Comparison of ENCODE assay signal across 21 mouse cellular contexts in genomic region chr9:66194003-66194402, GRCm38 (mm10). TPM values are rescaled to one million over a fixed set of nuclear protein-coding genes. Genes with fewer than 3 reads are reported as not detected.
DNase-seq lines count a peak whose midpoint lies in the region; ATAC-seq and TF ChIP-seq lines count a peak whose summit lies in the region.
"Had no signal": no experiment of that assay in that cellular context is flagged by ENCODE, and none has a peak within 500 bp of the region (broad histone marks: within the 10 kb centered on the region; RNA-seq: fewer than 3 reads in every experiment).

No protein-coding gene starts in this region.

- intact Hi-C loops in left cerebral cortex, postnatal 4 days (cut with DNase I): no loop called here

- H3K9ac ChIP-seq in liver, embryonic 14.5 days (replicated peaks): peak overlapping the region; percentile 34
- no peak overlapping the region for H3K9ac ChIP-seq in lung, postnatal 0 days (replicated peaks; ENCODE audit: low read depth)
- H3K9ac ChIP-seq: heart, embryonic 13.5 days; hindbrain, embryonic 13.5 days; midbrain, embryonic 12.5 days; neural tube, embryonic 12.5 days had no signal

- H3K9me3 ChIP-seq in liver, embryonic 14.5 days (ENCODE audit: control insufficient read depth, low read length): no peaks in the 10 kb centered on the region
- no peaks in the 10 kb centered on the region for H3K9me3 ChIP-seq in lung, postnatal 0 days (ENCODE audit: low read length)
- H3K9me3 ChIP-seq: embryonic facial prominence, embryonic 10.5 days; heart, embryonic 13.5 days; hindbrain, embryonic 13.5 days; midbrain, embryonic 12.5 days; neural tube, embryonic 12.5 days had no signal

- peak; percentile 42 for ATAC-seq in erythroblast, adult 5-6 weeks (replicated peaks; ENCODE audit: low FRiP score, poor library complexity, severe bottlenecking)
- ATAC-seq in liver, embryonic 14.5 days (ENCODE audit: insufficient read depth): peak; percentile 89
- ATAC-seq in lung, postnatal 0 days: no peak
- ATAC-seq: forebrain, embryonic 14.5 days; inflammation-experienced regulatory T-cells, adult 6 months had no signal

- H3K4me2 ChIP-seq in liver, embryonic 14.5 days (ENCODE audit: low read depth): peak overlapping the region; percentile 41
- no peak overlapping the region for H3K4me2 ChIP-seq in lung, postnatal 0 days (replicated peaks; ENCODE audit: low read depth, low read length)
- H3K4me2 ChIP-seq: heart, embryonic 13.5 days; hindbrain, embryonic 13.5 days; midbrain, embryonic 12.5 days; neural tube, embryonic 12.5 days had no signal

- peak; percentile 9 for DNase-seq in left cerebral cortex, postnatal 4 days
- no peak for DNase-seq in left cerebral cortex, adult 11 months (ENCODE audit: low spot score)
- DNase-seq in liver, embryonic 14.5 days (ENCODE audit: low read depth in 3 of 3, low spot score in 3 of 3): peak in 1 of 3 experiments; percentile 65
- DNase-seq in layer of hippocampus, adult 11-12 months (ENCODE audit: low spot score): no peak
- DNase-seq in lung, postnatal 0 days (ENCODE audit: low spot score): no peak
- DNase-seq in kidney, postnatal 25 days: no peak
- DNase-seq: adrenal gland, adult 8-10 months; gastrocnemius, postnatal 10 days; heart, adult 18-20 months; layer of hippocampus, postnatal 36 days; lung, postnatal 14 days; thymus, postnatal 36 days had no signal

- no peaks in the 10 kb centered on the region for H3K36me3 ChIP-seq in liver, embryonic 14.5 days (replicated peaks; ENCODE audit: control insufficient read depth, insufficient read depth, low read depth)
- no peaks in the 10 kb centered on the region for H3K36me3 ChIP-seq in lung, postnatal 0 days (ENCODE audit: insufficient read depth, low read length)
- H3K36me3 ChIP-seq: embryonic facial prominence, embryonic 10.5 days; heart, embryonic 13.5 days; hindbrain, embryonic 13.5 days; midbrain, embryonic 12.5 days; neural tube, embryonic 12.5 days had no signal

- H3K4me1 ChIP-seq in liver, embryonic 14.5 days (replicated peaks; ENCODE audit: control insufficient read depth in 2 of 2, insufficient read depth in 2 of 2, low read length in 1 of 2): peaks cover 28 to 33% of the 10 kb centered on the region in 2 experiments
- peaks cover 4% of the 10 kb centered on the region; the same call in 1 of the 2 replicates for H3K4me1 ChIP-seq in lung, postnatal 0 days (ENCODE audit: insufficient read depth, low read depth, low read length)
- H3K4me1 ChIP-seq: hindbrain, embryonic 13.5 days; midbrain, embryonic 12.5 days; neural tube, embryonic 12.5 days had no signal

- H3K27ac ChIP-seq in liver, embryonic 14.5 days: peak overlapping the region; percentile 68
- H3K27ac ChIP-seq in lung, postnatal 0 days (ENCODE audit: low read length): no peak overlapping the region
- H3K27ac ChIP-seq: embryonic facial prominence, embryonic 10.5 days; heart, embryonic 13.5 days; hindbrain, embryonic 13.5 days; midbrain, embryonic 12.5 days; neural tube, embryonic 12.5 days had no signal

- H3K4me3 ChIP-seq in liver, embryonic 14.5 days (ENCODE audit: insufficient read depth in 1 of 2, low read depth in 2 of 2, low read length in 2 of 2): no peak overlapping the region
- no peak overlapping the region for H3K4me3 ChIP-seq in lung, postnatal 0 days (ENCODE audit: low read depth, low read length)
- H3K4me3 ChIP-seq: embryonic facial prominence, embryonic 10.5 days; heart, embryonic 13.5 days; hindbrain, embryonic 13.5 days; midbrain, embryonic 12.5 days; neural tube, embryonic 12.5 days had no signal

- no peak for TF ChIP-seq CTCF in liver, embryonic 14.5 days (IDR thresholded peaks at IDR 0.05; ENCODE audit: low read depth)
- TF ChIP-seq CTCF in lung, postnatal 0 days (IDR thresholded peaks at IDR 0.05): no peak

- no peaks in the 10 kb centered on the region for H3K27me3 ChIP-seq in liver, embryonic 14.5 days (ENCODE audit: control insufficient read depth, insufficient read depth, low read length)
- no peaks in the 10 kb centered on the region for H3K27me3 ChIP-seq in lung, postnatal 0 days (replicated peaks; ENCODE audit: insufficient read depth, low read length)
- H3K27me3 ChIP-seq: CH12.LX; heart, embryonic 13.5 days; hindbrain, embryonic 13.5 days; midbrain, embryonic 12.5 days; neural tube, embryonic 12.5 days had no signal

- WGBS in liver, embryonic 14.5 days (ENCODE audit: insufficient replicate concordance): 13% methylated on average over 3 of the region's 3 CpGs
- 58% methylated on average over 3 of the region's 3 CpGs for whole genome bisulfite sequencing in lung, postnatal 0 days

- TF ChIP-seq EP300 in liver, embryonic 14.5 days (IDR thresholded peaks at IDR 0.05; ENCODE audit: low read depth): peak; percentile 90
- no peak for TF ChIP-seq EP300 in lung, postnatal 0 days (IDR thresholded peaks at IDR 0.05)

RNA-seq across cellular contexts. Expression of gene Dapk2, which starts 36.0 kb away (rescaled TPM):
- under 1 TPM; 0.84 to 0.97 TPM for total RNA-seq in left cerebral cortex, postnatal 4 days (2021)
- 157 and 171 TPM in 2 replicates for total RNA-seq in erythroblast, adult 5-6 weeks (2015; ENCODE audit: low replicate concordance)
- 252 and 316 TPM in 2 replicates for total RNA-seq in erythroblast, adult 5-6 weeks (2017; ENCODE audit: low replicate concordance)
- polyA plus RNA-seq in liver, embryonic 14.5 days (2012; rRNA removed): 7.3 and 11.7 TPM in 2 replicates
- polyA plus RNA-seq in liver, embryonic 14.5 days (2014; fragmentation: Nextera tagmentation; extraction: Ambion mirVana): 24.6 and 25.2 TPM in 2 replicates
- 60.9 and 66.6 TPM in 2 replicates for polyA plus RNA-seq in lung, postnatal 0 days (2015; fragmentation: Nextera tagmentation; extraction: Ambion mirVana)

Comparison
In these comparisons a context has a peak if more than half of its experiments do, and no peak if none do; other contexts are left out.
1. RNA of gene Dapk2, which starts 36.0 kb away (total RNA-seq): 157 to 316 TPM in erythroblast, adult 5-6 weeks; 0.84 to 0.97 TPM in left cerebral cortex, postnatal 4 days; every median in the first group is over 10 times any median in the second.